8 mouse cellular contexts compared by ENCODE assay signal in genomic region chr10:62186882-62187281, GRCm38 (mm10). TPM values are rescaled to one million over a fixed set of nuclear protein-coding genes. Genes with fewer than 3 reads are reported as not detected.
DNase-seq lines count a peak whose midpoint lies in the region; ATAC-seq and TF ChIP-seq lines count a peak whose summit lies in the region.

No protein-coding gene starts in this region.

- H3K4me3 ChIP-seq in ES-E14 (ENCODE audit: insufficient read depth in 1 of 2, low read depth in 1 of 2, low read length in 2 of 2, poor library complexity in 1 of 2, severe bottlenecking in 1 of 2), result no peak overlapping the region
- no peak overlapping the region for H3K4me3 ChIP-seq in forebrain, embryonic 13.5 days
- no peak overlapping the region for H3K4me3 ChIP-seq in hindbrain, embryonic 10.5 days

- H3K27me3 ChIP-seq in forebrain, embryonic 13.5 days, result peaks cover 8% of the 10 kb centered on the region
- H3K27me3 ChIP-seq in hindbrain, embryonic 10.5 days (ENCODE audit: insufficient read depth, poor library complexity, severe bottlenecking), result peaks cover 21% of the 10 kb centered on the region

- H3K4me2 ChIP-seq in forebrain, embryonic 13.5 days, result no peak overlapping the region

- DNase-seq in ES-E14 (ENCODE audit: low read depth, low spot score), result peak; percentile 54
- DNase-seq in c-Kit-negative CD71-positive TER-119-positive erythroid progenitor cells, embryonic 14.5 days (ENCODE audit: low read depth, low spot score), result peak; percentile 50
- DNase-seq in hindbrain, embryonic 10.5 days (ENCODE audit: low spot score), result peak; percentile 82
- DNase-seq in layer of hippocampus, postnatal 25 days (ENCODE audit: extremely low spot score in 1 of 2, low spot score in 1 of 2), result peak; percentile 89 to 97
- peak; percentile 81 for DNase-seq in lung, postnatal 25 days (ENCODE audit: low spot score)
- peak; percentile 74 for DNase-seq in right cerebral cortex, adult 18-20 months
- peak; percentile 72 for DNase-seq in urinary bladder, adult 2 months (ENCODE audit: low spot score)

- no peaks in the 10 kb centered on the region for H3K4me1 ChIP-seq in ES-E14 (ENCODE audit: control insufficient read depth in 2 of 2, insufficient read depth in 2 of 2, low read length in 2 of 2, poor library complexity in 1 of 2)
- H3K4me1 ChIP-seq in forebrain, embryonic 13.5 days, result no peaks in the 10 kb centered on the region
- peaks cover under 1% of the 10 kb centered on the region for H3K4me1 ChIP-seq in hindbrain, embryonic 10.5 days (replicated peaks)

- in situ Hi-C loops in ES-E14 (cut with MboI; ENCODE audit: low sequenced_read_pairs in 2 of 2, unreplicated experiment in 2 of 2), result no loop called here

- WGBS in forebrain, embryonic 13.5 days, result 21% methylated on average over 7 of the region's 7 CpGs
- 23% methylated on average over 7 of the region's 7 CpGs for WGBS in hindbrain, embryonic 10.5 days

- no peak overlapping the region for H3K9ac ChIP-seq in ES-E14 (ENCODE audit: insufficient read depth, low read depth, low read length, poor library complexity, severe bottlenecking)
- no peak overlapping the region for H3K9ac ChIP-seq in forebrain, embryonic 13.5 days

- H3K36me3 ChIP-seq in ES-E14 (ENCODE audit: control insufficient read depth, insufficient read depth, low read length, poor library complexity, severe bottlenecking), result no peaks in the 10 kb centered on the region
- no peaks in the 10 kb centered on the region for H3K36me3 ChIP-seq in forebrain, embryonic 13.5 days (ENCODE audit: poor library complexity, severe bottlenecking)
- no peaks in the 10 kb centered on the region for H3K36me3 ChIP-seq in hindbrain, embryonic 10.5 days

- ATAC-seq in forebrain, embryonic 13.5 days, result peak; percentile 63; the same call in 1 of the 2 replicates

- no peak overlapping the region for H3K27ac ChIP-seq in ES-E14 (ENCODE audit: insufficient read depth, low read depth, low read length, poor library complexity, severe bottlenecking)
- H3K27ac ChIP-seq in forebrain, embryonic 13.5 days, result no peak overlapping the region
- no peak overlapping the region for H3K27ac ChIP-seq in hindbrain, embryonic 10.5 days

- no peaks in the 10 kb centered on the region for H3K9me3 ChIP-seq in ES-E14 (ENCODE audit: control insufficient read depth, insufficient read depth, low read depth, low read length)
- no peaks in the 10 kb centered on the region for H3K9me3 ChIP-seq in forebrain, embryonic 13.5 days (replicated peaks)
- H3K9me3 ChIP-seq in hindbrain, embryonic 10.5 days, result no peaks in the 10 kb centered on the region

TF ChIP-seq in ES-E14, 5 proteins besides CTCF, POLR2A, EP300 and RAD21:
- TF ChIP-seq HCFC1 (IDR thresholded peaks at IDR 0.05; ENCODE audit: borderline replicate concordance, insufficient read depth, low read length) (no peak), ZC3H11A (IDR thresholded peaks at IDR 0.05; ENCODE audit: borderline replicate concordance, low read depth, low read length) (peak; percentile 96)

RNA-seq across cellular contexts. Expression of gene Fam241b, which starts 43.2 kb away (rescaled TPM):
- 6.9 and 7.5 TPM in 2 replicates for total RNA-seq in ES-E14 (2012; rRNA removed)
- 92.5 and 96.1 TPM in 2 replicates for polyA plus RNA-seq in forebrain, embryonic 13.5 days (2015; fragmentation: Nextera tagmentation; extraction: Ambion mirVana)
- polyA plus RNA-seq in hindbrain, embryonic 10.5 days (2016; fragmentation: Nextera tagmentation; extraction: Ambion mirVana), result 22.7 and 23.0 TPM in 2 replicates
- total RNA-seq in layer of hippocampus, postnatal 25 days (2021), result 10 to 100 TPM; 37.1 to 40.6 TPM
- 14.7 and 17.9 TPM in 2 replicates for polyA plus RNA-seq in urinary bladder, adult 2 months (2012; rRNA removed)

RNA-seq across cellular contexts. Expression of gene Tspan15, which starts 44.2 kb away (rescaled TPM):
- total RNA-seq in ES-E14 (2012; rRNA removed), result 10.1 and 26.3 TPM in 2 replicates
- 14.2 and 18.0 TPM in 2 replicates for polyA plus RNA-seq in forebrain, embryonic 13.5 days (2015; fragmentation: Nextera tagmentation; extraction: Ambion mirVana)
- polyA plus RNA-seq in hindbrain, embryonic 10.5 days (2016; fragmentation: Nextera tagmentation; extraction: Ambion mirVana), result 18.6 and 18.8 TPM in 2 replicates
- total RNA-seq in layer of hippocampus, postnatal 25 days (2021), result 10 to 100 TPM; 20.7 to 21.3 TPM
- 37.2 and 41.5 TPM in 2 replicates for polyA plus RNA-seq in urinary bladder, adult 2 months (2012; rRNA removed)

RNA-seq across cellular contexts. Expression of gene Neurog3, which starts 54.0 kb away (rescaled TPM):
- total RNA-seq in ES-E14 (2012; rRNA removed), result 0.63 and 0.94 TPM in 2 replicates
- polyA plus RNA-seq in forebrain, embryonic 13.5 days (2015; fragmentation: Nextera tagmentation; extraction: Ambion mirVana), result 0.15 and 0.41 TPM in 2 replicates
- 2.1 and 3.5 TPM in 2 replicates for polyA plus RNA-seq in hindbrain, embryonic 10.5 days (2016; fragmentation: Nextera tagmentation; extraction: Ambion mirVana)
- not detected for total RNA-seq in layer of hippocampus, postnatal 25 days (2021)
- polyA plus RNA-seq in urinary bladder, adult 2 months (2012; rRNA removed), result not detected in 2 replicates
